10 mouse cellular contexts compared by ENCODE assay signal in the genomic region with DNA sequence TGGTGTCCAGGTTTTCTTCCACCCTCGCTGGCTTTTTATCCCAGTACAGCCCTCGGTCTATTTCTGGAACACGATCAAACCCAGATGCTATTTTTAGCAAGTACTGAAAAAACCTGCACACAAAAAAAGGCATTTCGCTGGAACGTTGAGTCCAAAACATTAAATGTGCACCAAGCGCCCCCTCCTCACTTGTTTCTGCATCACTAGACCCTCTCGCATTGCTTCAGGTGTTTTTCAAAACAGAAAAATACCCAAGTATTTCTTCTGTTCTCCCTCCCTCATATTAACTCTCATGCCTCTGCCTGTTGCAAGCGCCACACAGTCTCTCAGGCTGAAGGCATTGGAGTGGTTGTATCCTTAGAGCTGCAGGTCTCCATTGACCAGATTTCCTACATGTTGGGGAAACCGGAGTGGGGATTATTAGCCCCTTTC.
DNase-seq lines count a peak whose midpoint lies in the region; ATAC-seq lines count a peak whose summit lies in the region.
"Had no signal": no experiment of that assay in that cellular context is flagged by ENCODE, and none has a peak within 500 bp of the region (broad histone marks: within the 10 kb centered on the region; RNA-seq: fewer than 3 reads in every experiment).

No protein-coding gene starts in this region.

- DNase-seq in intestine, embryonic 14.5 days (ENCODE audit: low spot score), result no peak
- peak; percentile 49 to 56 for DNase-seq in cerebellum, postnatal 25 days
- DNase-seq in hindbrain, embryonic 11.5 days (ENCODE audit: low spot score), result no peak
- no peak for DNase-seq in kidney, postnatal 10 days
- DNase-seq: kidney, postnatal 4 days had no signal

- H3K4me1 ChIP-seq in intestine, embryonic 14.5 days (replicated peaks; ENCODE audit: control insufficient read depth, insufficient read depth, low read length), result no peaks in the 10 kb centered on the region
- peaks cover 17% of the 10 kb centered on the region; the same call in 1 of the 2 replicates for H3K4me1 ChIP-seq in intestine, embryonic 15.5 days (replicated peaks)
- H3K4me1 ChIP-seq in hindbrain, embryonic 11.5 days (replicated peaks; ENCODE audit: control insufficient read depth, insufficient read depth, low read length), result peaks cover 5% of the 10 kb centered on the region
- peaks cover 18% of the 10 kb centered on the region for H3K4me1 ChIP-seq in neural tube, embryonic 12.5 days

- H3K4me2 ChIP-seq in intestine, embryonic 14.5 days (ENCODE audit: low read length), result 0 out of 2 replicates have a peak overlapping the region, but pooled peaks have one; percentile 36
- H3K4me2 ChIP-seq in intestine, embryonic 15.5 days (replicated peaks), result no peak overlapping the region
- peak overlapping the region; percentile 74 for H3K4me2 ChIP-seq in hindbrain, embryonic 11.5 days (replicated peaks; ENCODE audit: low read depth, low read length)
- peak overlapping the region; percentile 70 for H3K4me2 ChIP-seq in neural tube, embryonic 12.5 days (replicated peaks)

- WGBS in intestine, embryonic 14.5 days, result 42% methylated on average over 9 of the region's 9 CpGs
- 45% methylated on average over 9 of the region's 9 CpGs for WGBS in intestine, embryonic 15.5 days
- 41% methylated on average over 9 of the region's 9 CpGs for WGBS in hindbrain, embryonic 11.5 days
- WGBS in neural tube, embryonic 12.5 days, result 40% methylated on average over 9 of the region's 9 CpGs

- H3K27ac ChIP-seq in intestine, embryonic 14.5 days (ENCODE audit: low read depth), result no peak overlapping the region
- H3K27ac ChIP-seq in intestine, embryonic 15.5 days, result no peak overlapping the region
- H3K27ac ChIP-seq in hindbrain, embryonic 11.5 days (ENCODE audit: low read depth, low read length), result no peak overlapping the region
- no peak overlapping the region for H3K27ac ChIP-seq in neural tube, embryonic 12.5 days
- H3K27ac ChIP-seq: lung, embryonic 15.5 days had no signal

- H3K4me3 ChIP-seq in intestine, embryonic 14.5 days (ENCODE audit: low read depth, low read length), result no peak overlapping the region
- H3K4me3 ChIP-seq in intestine, embryonic 15.5 days (replicated peaks), result no peak overlapping the region
- H3K4me3 ChIP-seq in hindbrain, embryonic 11.5 days (ENCODE audit: low read depth, low read length), result peak overlapping the region; percentile 30; the same call in 1 of the 2 replicates
- peak overlapping the region; percentile 41 for H3K4me3 ChIP-seq in neural tube, embryonic 12.5 days
- H3K4me3 ChIP-seq: lung, embryonic 15.5 days; myocyte had no signal

- no peaks in the 10 kb centered on the region for H3K36me3 ChIP-seq in intestine, embryonic 14.5 days (ENCODE audit: control insufficient read depth, insufficient read depth, low read length)
- H3K36me3 ChIP-seq in intestine, embryonic 15.5 days, result no peaks in the 10 kb centered on the region
- no peaks in the 10 kb centered on the region for H3K36me3 ChIP-seq in hindbrain, embryonic 11.5 days (ENCODE audit: control insufficient read depth, insufficient read depth, low read length)
- no peaks in the 10 kb centered on the region for H3K36me3 ChIP-seq in neural tube, embryonic 12.5 days
- H3K36me3 ChIP-seq: lung, embryonic 15.5 days had no signal

- ATAC-seq in intestine, embryonic 14.5 days (replicated peaks; ENCODE audit: low FRiP score, low TSS enrichment, low read depth), result no peak
- no peak for ATAC-seq in intestine, embryonic 15.5 days
- no peak for ATAC-seq in hindbrain, embryonic 11.5 days (ENCODE audit: low FRiP score)
- peak; percentile 30 for ATAC-seq in neural tube, embryonic 12.5 days (ENCODE audit: low FRiP score, low read depth)
- no peak for ATAC-seq in erythroid progenitor cell, adult 5-6 weeks (replicated peaks; ENCODE audit: low FRiP score, poor library complexity, severe bottlenecking)

- peaks cover 77% of the 10 kb centered on the region for H3K27me3 ChIP-seq in intestine, embryonic 14.5 days (replicated peaks; ENCODE audit: control insufficient read depth, insufficient read depth, low read length)
- peaks cover 77% of the 10 kb centered on the region for H3K27me3 ChIP-seq in intestine, embryonic 15.5 days (replicated peaks)
- peaks cover 56% of the 10 kb centered on the region for H3K27me3 ChIP-seq in hindbrain, embryonic 11.5 days (ENCODE audit: control insufficient read depth, insufficient read depth, low read length)
- peaks cover 62% of the 10 kb centered on the region for H3K27me3 ChIP-seq in neural tube, embryonic 12.5 days (replicated peaks)

- no peak overlapping the region for H3K9ac ChIP-seq in intestine, embryonic 14.5 days (ENCODE audit: low read length)
- no peak overlapping the region for H3K9ac ChIP-seq in intestine, embryonic 15.5 days
- no peak overlapping the region for H3K9ac ChIP-seq in hindbrain, embryonic 11.5 days (ENCODE audit: low read depth, low read length)
- peak overlapping the region; percentile 56; the same call in 1 of the 2 replicates for H3K9ac ChIP-seq in neural tube, embryonic 12.5 days
- H3K9ac ChIP-seq: lung, embryonic 15.5 days had no signal

- H3K9me3 ChIP-seq in intestine, embryonic 14.5 days (ENCODE audit: control insufficient read depth, low read length), result no peaks in the 10 kb centered on the region
- no peaks in the 10 kb centered on the region for H3K9me3 ChIP-seq in intestine, embryonic 15.5 days
- no peaks in the 10 kb centered on the region for H3K9me3 ChIP-seq in hindbrain, embryonic 11.5 days (ENCODE audit: control insufficient read depth, low read length)
- no peaks in the 10 kb centered on the region for H3K9me3 ChIP-seq in neural tube, embryonic 12.5 days
- H3K9me3 ChIP-seq: lung, embryonic 15.5 days had no signal

Comparison
In these comparisons a context has a peak if more than half of its experiments do, and no peak if none do; other contexts are left out.
1. DNase-seq: peak in cerebellum, postnatal 25 days (2 of 2); none in intestine, embryonic 14.5 days (single experiment), hindbrain, embryonic 11.5 days (single experiment) and kidney, postnatal 10 days (single experiment).
2. H3K4me3 ChIP-seq: peak in hindbrain, embryonic 11.5 days (single experiment) and neural tube, embryonic 12.5 days (single experiment); none in intestine, embryonic 14.5 days (single experiment) and intestine, embryonic 15.5 days (single experiment).